Mouse (Mus musculus): ENCODE measurements around the gene Klhl26. TPM values are rescaled to one million over a fixed set of nuclear protein-coding genes. Genes with fewer than 3 reads are reported as not detected.

The Klhl26 gene
- polyA plus RNA-seq, 1 experiment from 2014 or later, result 37.5 TPM

Other genes with a start within 250 kb of the Klhl26 start
- 85.1 and 92.6 TPM in 2 replicates for gene Sugp2, start 242.7 kb downstream of the Klhl26 start, polyA plus RNA-seq (2015; fragmentation: Nextera tagmentation; extraction: Ambion mirVana)
- gene Armc6, start 242.5 kb downstream of the Klhl26 start, polyA plus RNA-seq (2015; fragmentation: Nextera tagmentation; extraction: Ambion mirVana), result 132 and 134 TPM in 2 replicates
- gene Homer3, start 194.1 kb downstream of the Klhl26 start, polyA plus RNA-seq (2015; fragmentation: Nextera tagmentation; extraction: Ambion mirVana), result 24.4 and 24.7 TPM in 2 replicates
- 42.0 and 42.8 TPM in 2 replicates for gene Ddx49, start 174.5 kb downstream of the Klhl26 start, polyA plus RNA-seq (2015; fragmentation: Nextera tagmentation; extraction: Ambion mirVana)
- gene Cope, start 174.4 kb downstream of the Klhl26 start, polyA plus RNA-seq (2015; fragmentation: Nextera tagmentation; extraction: Ambion mirVana), result 284 and 297 TPM in 2 replicates
- gene Cers1, start 161.2 kb downstream of the Klhl26 start, polyA plus RNA-seq (2015; fragmentation: Nextera tagmentation; extraction: Ambion mirVana), result 40.0 and 44.3 TPM in 2 replicates
- gene Gdf1, start 147.2 kb downstream of the Klhl26 start, polyA plus RNA-seq (2015; fragmentation: Nextera tagmentation; extraction: Ambion mirVana), result 8.7 and 9.5 TPM in 2 replicates
- 7.4 and 10.1 TPM in 2 replicates for gene Upf1, start 123.7 kb downstream of the Klhl26 start, polyA plus RNA-seq (2015; fragmentation: Nextera tagmentation; extraction: Ambion mirVana)
- 0.58 and 2.8 TPM in 2 replicates for gene Comp, start 103.4 kb downstream of the Klhl26 start, polyA plus RNA-seq (2015; fragmentation: Nextera tagmentation; extraction: Ambion mirVana)
- 45.9 and 55.1 TPM in 2 replicates for gene Crtc1, start 37.4 kb downstream of the Klhl26 start, polyA plus RNA-seq (2015; fragmentation: Nextera tagmentation; extraction: Ambion mirVana)
- 164 and 190 TPM in 2 replicates for gene Tmem59l, start 10.4 kb upstream of the Klhl26 start, polyA plus RNA-seq (2015; fragmentation: Nextera tagmentation; extraction: Ambion mirVana)
- 9.3 and 15.5 TPM in 2 replicates for gene Crlf1, start 16.2 kb upstream of the Klhl26 start, polyA plus RNA-seq (2015; fragmentation: Nextera tagmentation; extraction: Ambion mirVana)
- 173 and 192 TPM in 2 replicates for gene Rex1bd, start 29.8 kb upstream of the Klhl26 start, polyA plus RNA-seq (2015; fragmentation: Nextera tagmentation; extraction: Ambion mirVana)
- gene Uba52, start 33.8 kb upstream of the Klhl26 start, polyA plus RNA-seq (2015; fragmentation: Nextera tagmentation; extraction: Ambion mirVana), result 576 and 598 TPM in 2 replicates
- 429 and 441 TPM in 2 replicates for gene Fkbp8, start 50.8 kb upstream of the Klhl26 start, polyA plus RNA-seq (2015; fragmentation: Nextera tagmentation; extraction: Ambion mirVana)
- gene Kxd1, start 51.0 kb upstream of the Klhl26 start, polyA plus RNA-seq (2015; fragmentation: Nextera tagmentation; extraction: Ambion mirVana), result 45.2 and 45.4 TPM in 2 replicates
- 14.9 and 19.2 TPM in 2 replicates for gene Ell, start 62.5 kb upstream of the Klhl26 start, polyA plus RNA-seq (2015; fragmentation: Nextera tagmentation; extraction: Ambion mirVana)
- 150 and 164 TPM in 2 replicates for gene Isyna1, start 117.4 kb upstream of the Klhl26 start, polyA plus RNA-seq (2015; fragmentation: Nextera tagmentation; extraction: Ambion mirVana)
- gene Ssbp4, start 131.9 kb upstream of the Klhl26 start, polyA plus RNA-seq (2015; fragmentation: Nextera tagmentation; extraction: Ambion mirVana), result 148 and 157 TPM in 2 replicates
- gene Lrrc25, start 139.2 kb upstream of the Klhl26 start, polyA plus RNA-seq (2015; fragmentation: Nextera tagmentation; extraction: Ambion mirVana), result 1.1 and 1.6 TPM in 2 replicates
- 0.11 and 0.48 TPM in 2 replicates for gene Gdf15, start 155.5 kb upstream of the Klhl26 start, polyA plus RNA-seq (2015; fragmentation: Nextera tagmentation; extraction: Ambion mirVana)
- 78.3 and 87.6 TPM in 2 replicates for gene Pgpep1, start 183.4 kb upstream of the Klhl26 start, polyA plus RNA-seq (2015; fragmentation: Nextera tagmentation; extraction: Ambion mirVana)
- 168 and 169 TPM in 2 replicates for gene Lsm4, start 196.3 kb upstream of the Klhl26 start, polyA plus RNA-seq (2015; fragmentation: Nextera tagmentation; extraction: Ambion mirVana)
- gene Jund, start 222.0 kb upstream of the Klhl26 start, polyA plus RNA-seq (2015; fragmentation: Nextera tagmentation; extraction: Ambion mirVana), result 60.0 and 69.0 TPM in 2 replicates
- 0.10 TPM in 1 of 2 replicates, not detected in the other for gene Iqcn, start 226.5 kb upstream of the Klhl26 start, polyA plus RNA-seq (2015; fragmentation: Nextera tagmentation; extraction: Ambion mirVana)
- gene Gm3336, start 241.6 kb upstream of the Klhl26 start, polyA plus RNA-seq (2015; fragmentation: Nextera tagmentation; extraction: Ambion mirVana), result 0.19 TPM in 1 of 2 replicates, not detected in the other
- gene Pde4c, start 246.8 kb upstream of the Klhl26 start, polyA plus RNA-seq (2015; fragmentation: Nextera tagmentation; extraction: Ambion mirVana), result 0.19 and 0.42 TPM in 2 replicates